Mouse (Mus musculus): Measurements from ENCODE around the gene Olfr1490.
"Not testable (repeated sequence)": the region's sequence is repeated elsewhere in the genome, so short reads cannot be mapped to it uniquely, and the experiment has no call there.

The Olfr1490 gene

GRCm38 (mm10) chr19:13650791-13651190 is at the start of gene Olfr1490:
Olfr1490 (plus strand) TSS chr19:13651091.
- no peak for TF ChIP-seq GATA4 (IDR thresholded peaks at IDR 0.05; ENCODE audit: insufficient replicate concordance, low read length)

DNA sequence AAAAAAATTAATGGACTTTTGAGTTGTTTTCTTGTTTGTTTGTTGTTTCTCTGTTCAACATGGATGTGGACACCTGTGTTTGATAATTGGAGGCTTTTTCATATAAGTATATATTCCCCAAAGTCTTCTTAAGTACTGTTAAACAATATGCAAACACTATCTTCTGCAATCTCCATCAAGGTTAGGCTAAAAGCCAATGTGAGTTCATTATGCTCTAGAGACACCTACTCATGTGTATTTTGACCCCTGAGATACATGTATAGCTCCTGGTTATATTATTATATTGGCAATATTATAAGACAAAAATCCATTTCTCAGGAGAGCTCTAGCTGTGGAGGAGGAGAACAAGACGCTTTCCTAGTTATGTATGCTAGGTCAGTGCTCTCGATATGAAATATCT is 33.8 kb upstream of the Olfr1490 start, which contains the start of gene Olfr1487:
Gene Olfr1487 (plus strand): TSS at position 301 of the 400 bp plus-strand sequence.
- not testable (repeated sequence) for TF ChIP-seq GATA4 (IDR thresholded peaks at IDR 0.05; ENCODE audit: insufficient replicate concordance, low read length)

DNA sequence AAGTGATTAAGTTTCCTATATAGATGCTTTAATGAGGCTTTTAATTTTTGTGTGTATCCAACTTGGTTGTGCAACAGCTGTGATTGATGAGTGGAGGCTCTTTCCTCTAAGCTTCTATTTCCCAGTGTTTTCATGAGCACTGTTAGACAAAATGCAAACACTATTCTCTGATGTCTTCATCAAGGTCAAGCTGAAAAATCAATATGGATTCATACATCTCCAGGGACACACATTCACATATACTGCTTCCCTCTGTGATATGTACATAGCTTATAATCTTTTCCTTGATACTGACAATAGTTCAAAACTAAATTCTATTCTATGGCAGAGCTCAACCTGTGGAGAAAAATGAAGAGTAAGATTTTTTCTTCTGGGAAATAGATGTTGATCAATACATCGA is 19.6 kb upstream of the Olfr1490 start, which contains the start of gene Olfr1489:
Gene Olfr1489 (plus strand): TSS at position 301 of the 400 bp plus-strand sequence.
- no peak for TF ChIP-seq GATA4 (IDR thresholded peaks at IDR 0.05; ENCODE audit: insufficient replicate concordance, low read length)

- TF ChIP-seq GATA4 (IDR thresholded peaks at IDR 0.05; ENCODE audit: insufficient replicate concordance, low read length) = no peak
Measured at GRCm38 (mm10) chr19:13696968-13697367, 46.1 kb downstream of the Olfr1490 start, which contains the start of gene Olfr1491. Olfr1491 (plus strand) TSS chr19:13697268.

Data from liver, adult (tissue).